Mouse (Mus musculus): Measurements from ENCODE around the gene Atp2c1.

The Atp2c1 gene

GRCm38 (mm10) chr9:105484338-105485084, 42.6 kb downstream of the Atp2c1 start:
- no peak for DNase-seq

GRCm38 (mm10) chr9:105483880-105484279, 43.2 kb downstream of the Atp2c1 start:
- no peak for DNase-seq

- no peak for DNase-seq
Measured at GRCm38 (mm10) chr9:105482715-105483510, 44.2 kb downstream of the Atp2c1 start.

- DNase-seq: peak; percentile 8
Measured at GRCm38 (mm10) chr9:105482070-105482469, 45.0 kb downstream of the Atp2c1 start.

GRCm38 (mm10) chr9:105476134-105476533, 51.0 kb downstream of the Atp2c1 start:
- DNase-seq: no peak

GRCm38 (mm10) chr9:105474910-105475309, 52.2 kb downstream of the Atp2c1 start:
- no peak for DNase-seq

GRCm38 (mm10) chr9:105467787-105468186, 59.3 kb downstream of the Atp2c1 start:
- DNase-seq: no peak

GRCm38 (mm10) chr9:105461496-105461895, 65.6 kb downstream of the Atp2c1 start:
- no peak for DNase-seq

GRCm38 (mm10) chr9:105459032-105459431, 68.1 kb downstream of the Atp2c1 start:
- peak; percentile 31 for DNase-seq

GRCm38 (mm10) chr9:105408549-105408948, 118.6 kb downstream of the Atp2c1 start:
- DNase-seq: no peak

GRCm38 (mm10) chr9:105395218-105395627, 131.9 kb downstream of the Atp2c1 start, which contains the start of the genes Aste1 and Nek11:
Gene Aste1 (plus strand): TSS chr9:105395392.
Gene Nek11 (minus strand): TSS chr9:105395524.
- peak; percentile 97 for DNase-seq

GRCm38 (mm10) chr9:105394720-105395119, 132.4 kb downstream of the Atp2c1 start:
- DNase-seq: no peak

- no peak for DNase-seq
Measured at GRCm38 (mm10) chr9:105390616-105391015, 136.5 kb downstream of the Atp2c1 start.

- peak; percentile 80 for DNase-seq
Measured at GRCm38 (mm10) chr9:105389289-105389688, 137.8 kb downstream of the Atp2c1 start.

GRCm38 (mm10) chr9:105387403-105387802, 139.7 kb downstream of the Atp2c1 start:
- DNase-seq: no peak

GRCm38 (mm10) chr9:105379533-105380145, 147.5 kb downstream of the Atp2c1 start:
- no peak for DNase-seq

GRCm38 (mm10) chr9:105377622-105378021, 149.5 kb downstream of the Atp2c1 start:
- DNase-seq: no peak

- no peak for DNase-seq
Measured at GRCm38 (mm10) chr9:105376954-105377530, 150.1 kb downstream of the Atp2c1 start.

- no peak for DNase-seq
Measured at GRCm38 (mm10) chr9:105376411-105376810, 150.7 kb downstream of the Atp2c1 start.

- no peak for DNase-seq
Measured at GRCm38 (mm10) chr9:105374361-105374760, 152.8 kb downstream of the Atp2c1 start.

GRCm38 (mm10) chr9:105368605-105369004, 158.5 kb downstream of the Atp2c1 start:
- DNase-seq: no peak

- no peak for DNase-seq
Measured at GRCm38 (mm10) chr9:105366199-105366598, 160.9 kb downstream of the Atp2c1 start.
